Mouse (Mus musculus): ENCODE measurements around the gene Fam219a. TPM values are rescaled to one million over a fixed set of nuclear protein-coding genes. Genes with fewer than 3 reads are reported as not detected.

The Fam219a gene
- total RNA-seq, 2 experiments from 2014 or later, result 31.2 to 34.6 TPM

DNA sequence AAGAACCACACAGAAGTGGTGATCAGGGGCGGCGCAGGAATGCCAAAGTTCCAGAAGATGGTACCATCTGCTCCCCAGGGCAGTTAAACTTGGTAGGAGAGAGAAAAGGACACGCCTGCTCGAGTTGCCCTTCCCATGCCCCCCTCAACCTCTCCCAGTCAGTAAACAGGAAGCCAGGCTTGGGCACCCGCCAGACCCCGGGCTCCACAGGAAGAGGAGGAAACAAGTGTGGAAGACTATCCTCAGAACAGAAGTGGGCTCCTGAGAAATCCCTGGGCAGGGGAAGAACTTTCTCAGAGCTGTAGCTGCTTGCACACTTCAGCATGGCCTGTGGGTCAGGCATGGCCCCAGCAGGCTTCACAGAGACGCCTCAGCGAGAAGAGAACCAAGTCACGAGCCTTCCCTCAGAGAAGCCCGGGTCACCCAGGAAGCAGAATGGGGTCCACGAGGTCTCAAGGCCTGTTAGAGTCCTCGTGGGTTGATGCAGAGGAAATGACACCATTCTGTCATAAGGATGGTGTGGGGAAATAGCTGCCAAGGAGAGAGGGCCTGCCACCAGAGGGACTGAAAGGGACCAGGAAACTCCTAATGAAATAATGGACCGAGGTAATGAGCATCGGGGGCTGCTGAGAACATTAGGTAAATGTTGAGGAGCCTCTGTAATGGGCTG, 14.2 kb downstream of the Fam219a start:
- DNase-seq (ENCODE audit: low spot score in 2 of 2), result peak in 1 of 2 experiments; percentile 23

DNA sequence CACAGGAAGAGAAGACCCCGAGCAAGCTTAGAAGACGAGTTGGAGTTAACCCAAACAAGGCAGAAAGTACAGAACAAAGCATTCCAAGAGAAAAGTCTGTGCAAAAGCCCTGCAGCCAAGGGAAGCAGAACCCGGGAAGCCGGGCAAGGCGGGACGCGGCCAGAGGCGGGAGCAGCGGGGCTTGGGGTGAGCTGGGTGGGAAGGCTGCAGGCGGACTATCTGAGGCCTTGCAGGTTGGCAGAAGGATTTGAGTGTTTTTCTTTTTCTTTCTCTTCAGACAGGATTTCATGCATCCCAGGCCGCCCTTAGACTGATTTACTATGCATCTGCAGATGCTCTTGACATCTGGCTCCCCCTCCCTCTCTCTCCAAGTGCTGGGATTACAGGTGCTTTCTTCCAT, 16.2 kb downstream of the Fam219a start:
- DNase-seq (ENCODE audit: low spot score in 2 of 2), result no peak

DNA sequence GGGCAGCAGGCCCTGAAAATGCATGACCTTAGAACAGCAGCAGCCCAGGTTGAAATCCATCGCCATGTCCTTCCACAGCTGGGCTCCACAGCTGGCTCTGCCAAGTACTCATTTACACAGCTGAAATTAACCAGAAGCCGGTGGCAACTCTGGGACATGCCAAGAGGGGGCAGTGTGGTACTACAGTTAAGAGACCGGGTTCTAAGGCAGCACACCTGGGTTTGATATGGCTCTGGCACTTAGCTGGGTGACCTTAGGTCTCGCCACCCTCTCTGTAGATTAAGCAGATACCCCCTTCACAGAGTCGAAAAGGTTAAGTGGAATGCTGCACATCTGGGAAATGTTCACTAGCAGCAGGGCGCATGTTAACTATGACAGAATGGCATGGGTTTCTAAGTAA, 16.8 kb downstream of the Fam219a start:
- DNase-seq (ENCODE audit: low spot score in 2 of 2), result peak; percentile 46 to 60

DNA sequence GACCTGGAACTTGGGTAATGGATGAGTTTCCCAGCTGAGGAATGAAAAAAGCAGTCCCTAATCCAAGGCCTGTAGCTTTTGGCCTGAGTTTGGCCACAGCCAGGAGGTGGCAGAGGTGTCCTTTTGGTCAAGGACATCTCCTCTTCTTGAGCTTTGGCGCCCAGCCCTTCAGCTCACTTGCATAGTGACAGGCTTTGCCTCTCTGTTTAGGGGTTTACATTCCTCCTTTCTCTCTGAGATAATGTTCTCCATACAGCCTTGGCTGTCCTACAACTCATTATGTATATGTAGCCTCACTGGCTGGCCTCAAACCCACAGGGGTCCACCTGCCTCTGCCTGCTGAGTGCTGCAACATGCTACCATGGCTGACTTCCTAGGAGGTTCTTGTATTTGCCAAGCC, 22.3 kb downstream of the Fam219a start:
- no peak for DNase-seq (ENCODE audit: low spot score in 2 of 2)

DNA sequence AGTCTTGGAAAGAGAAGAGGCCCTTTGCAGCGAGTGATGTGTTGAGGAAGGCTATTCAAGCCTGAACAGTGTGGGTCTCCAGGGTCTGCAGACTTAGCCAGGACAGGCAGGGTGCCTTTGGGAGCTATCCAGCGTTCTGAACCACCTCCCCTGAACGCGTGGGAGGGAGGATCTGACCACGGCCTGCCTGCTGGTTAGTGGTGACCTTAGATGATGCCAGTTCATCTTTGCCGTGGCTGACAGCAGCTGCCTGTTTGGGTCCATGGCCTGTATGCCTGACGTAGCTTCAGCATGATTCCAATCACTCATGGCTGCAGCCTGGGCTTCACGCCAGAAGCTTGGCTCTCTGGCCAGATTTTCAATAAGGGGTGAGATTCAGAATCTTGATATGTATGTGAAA, 23.4 kb downstream of the Fam219a start:
- DNase-seq (ENCODE audit: low spot score in 2 of 2), result peak; percentile 9 to 35

DNA sequence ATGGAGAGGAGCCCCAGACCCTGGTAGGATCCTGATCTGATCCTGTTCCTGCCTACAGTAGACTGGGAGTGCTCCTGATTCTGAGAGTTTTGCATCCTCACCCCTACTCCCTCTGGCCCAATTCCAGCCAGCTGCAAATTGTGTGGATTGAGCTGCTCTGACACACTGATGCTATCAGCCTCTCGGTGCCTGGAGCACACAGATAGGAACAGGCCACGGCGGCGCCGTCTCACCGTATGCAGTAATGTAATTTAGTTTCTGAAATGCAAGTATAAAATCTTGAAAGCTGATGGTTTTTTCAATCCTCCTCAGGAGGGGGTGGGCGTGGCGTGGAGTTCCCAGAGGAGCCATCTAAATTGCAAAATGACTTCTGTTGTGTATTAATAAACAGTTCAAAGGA, 27.2 kb downstream of the Fam219a start:
- DNase-seq (ENCODE audit: low spot score in 2 of 2), result no peak

DNA sequence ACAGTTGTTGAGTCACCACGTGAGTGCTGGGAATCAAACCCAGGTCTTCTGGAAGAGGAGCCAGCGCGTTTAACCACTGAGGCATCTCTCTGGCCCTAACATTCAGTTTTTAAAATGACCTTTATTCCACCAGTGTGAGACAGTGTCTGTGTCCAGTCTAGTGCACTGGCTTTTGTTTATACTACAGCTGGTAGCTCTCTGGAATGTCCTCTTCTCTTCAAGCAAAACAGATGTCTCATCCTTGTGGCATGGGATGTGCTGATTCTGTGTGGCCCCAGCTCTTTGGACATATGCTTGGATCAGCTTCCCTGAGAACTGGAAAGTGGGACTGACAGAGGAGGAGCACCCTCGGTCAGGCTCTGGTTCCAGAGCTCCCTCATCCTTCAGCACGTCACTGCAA, 34.5 kb downstream of the Fam219a start:
- no peak for DNase-seq (ENCODE audit: low spot score in 2 of 2)

DNA sequence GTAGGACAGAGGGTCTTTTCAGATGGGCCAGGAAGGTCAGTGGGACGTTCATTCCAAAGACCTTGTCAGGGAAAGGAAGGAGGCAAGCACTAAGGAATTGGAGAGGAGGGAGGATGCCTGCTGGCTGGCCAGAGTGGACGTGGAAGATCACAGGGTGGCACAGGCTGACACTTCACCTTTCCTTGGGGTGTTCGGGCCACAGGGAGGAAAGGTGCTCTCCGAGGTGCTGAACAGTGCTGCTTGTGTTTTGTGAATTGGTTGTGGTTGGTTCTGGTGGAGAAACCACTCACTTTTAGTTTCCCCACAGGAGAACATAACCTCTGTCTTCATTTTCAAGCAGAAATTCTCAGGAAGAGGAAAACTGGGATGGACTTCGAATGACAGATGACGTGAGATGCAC, 36.9 kb downstream of the Fam219a start:
- DNase-seq (ENCODE audit: low spot score in 2 of 2), result no peak

DNA sequence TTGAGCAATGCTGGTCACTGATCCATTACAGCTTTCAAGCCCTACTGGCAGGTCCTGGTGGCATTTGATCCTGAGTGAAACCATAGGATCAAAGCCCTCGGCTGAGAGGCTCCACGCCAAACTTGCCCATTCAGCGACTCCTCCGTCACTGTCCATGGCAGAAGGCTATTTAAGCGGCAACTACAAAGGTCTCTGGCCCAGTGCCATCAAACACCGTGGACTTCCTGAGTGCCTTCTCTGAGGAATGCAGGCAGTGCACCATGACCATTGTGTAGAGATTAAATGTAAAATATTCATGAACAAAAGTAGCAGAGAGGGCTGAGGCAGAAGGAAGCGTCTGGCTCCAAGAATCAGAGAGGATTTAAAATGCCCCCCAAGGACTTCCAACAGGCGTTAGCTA, 41.3 kb downstream of the Fam219a start:
- no peak for DNase-seq (ENCODE audit: low spot score in 2 of 2)

DNA sequence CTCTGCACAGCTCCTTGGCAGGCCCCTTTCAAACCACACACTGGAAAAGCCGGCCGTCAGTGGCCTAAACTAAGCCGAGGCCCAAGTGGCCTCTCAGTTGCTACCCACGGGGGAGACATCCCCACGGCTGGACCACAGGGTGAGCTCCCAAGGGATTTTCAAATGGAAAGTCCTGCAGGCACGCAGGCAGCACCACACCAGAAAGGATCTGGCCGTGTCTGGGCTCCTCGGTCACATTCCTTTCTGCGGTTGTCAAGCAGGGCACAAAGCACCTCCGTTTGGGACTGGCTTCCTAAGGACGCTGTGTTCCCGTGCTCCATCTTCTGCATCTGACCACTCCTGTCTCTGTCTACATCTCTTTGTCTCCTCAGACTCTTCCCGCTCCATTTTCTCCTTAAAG, 42.3 kb downstream of the Fam219a start:
- no peak for DNase-seq (ENCODE audit: low spot score in 2 of 2)

DNA sequence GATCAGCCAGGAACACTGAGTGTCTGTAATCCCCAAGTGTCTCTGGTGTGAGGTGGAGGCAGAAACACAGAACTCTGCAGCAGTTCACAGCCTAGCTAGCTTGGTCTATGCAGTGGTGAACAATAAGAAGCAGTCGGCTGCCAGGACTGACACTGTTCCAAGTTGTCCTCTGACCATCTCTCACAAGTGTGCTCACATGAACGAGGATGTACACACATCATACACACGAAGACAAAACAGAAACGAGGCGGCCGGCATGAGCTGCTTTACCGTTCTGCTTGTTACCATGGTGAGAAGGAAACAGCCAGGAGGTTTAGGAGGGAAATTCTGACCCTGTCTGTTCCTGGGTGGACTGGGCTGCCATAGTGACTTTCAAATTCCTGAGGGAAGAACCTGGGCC, 42.8 kb downstream of the Fam219a start:
- DNase-seq (ENCODE audit: low spot score in 2 of 2), result no peak

DNA sequence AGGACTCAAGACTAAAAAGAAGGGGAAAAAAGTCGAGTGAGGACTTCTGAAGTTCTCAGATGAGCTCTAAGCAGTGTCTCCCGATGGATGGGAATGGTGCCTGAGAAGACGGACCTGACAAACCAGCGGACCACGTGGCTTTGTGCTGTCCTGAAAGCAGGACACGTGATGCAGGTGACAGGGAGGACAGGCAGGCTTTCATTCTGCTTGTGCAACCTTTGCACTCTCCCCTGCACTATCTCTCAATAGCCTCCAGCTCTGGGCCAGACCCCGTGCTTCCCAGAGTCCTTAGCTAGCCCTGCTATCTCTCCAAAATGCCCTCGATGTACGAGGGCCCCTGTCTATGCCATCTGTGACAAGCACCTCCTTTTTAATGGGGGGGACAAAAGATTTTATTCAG, 44.5 kb downstream of the Fam219a start:
- DNase-seq (ENCODE audit: low spot score in 2 of 2), result no peak

DNA sequence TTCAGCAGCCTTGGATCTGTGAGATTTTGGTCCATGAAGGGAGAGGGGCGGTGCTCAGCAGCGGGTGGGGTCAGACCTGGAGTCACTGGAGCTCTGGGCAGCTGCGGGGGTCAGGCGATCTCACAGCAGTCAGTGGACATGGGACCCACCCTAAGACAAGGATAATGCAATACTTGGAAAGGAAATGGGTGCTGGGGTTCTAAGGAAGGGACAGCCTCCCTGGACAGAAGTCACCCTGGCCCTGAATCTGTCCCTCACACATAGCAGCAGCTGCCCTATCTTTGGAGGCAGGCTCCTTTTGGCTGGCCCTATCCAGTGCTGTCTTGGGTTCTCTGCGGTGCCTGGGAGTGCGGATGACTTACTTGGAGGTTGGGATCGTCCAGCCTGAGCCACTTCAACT, 45.5 kb downstream of the Fam219a start:
- DNase-seq (ENCODE audit: low spot score in 2 of 2), result no peak

DNA sequence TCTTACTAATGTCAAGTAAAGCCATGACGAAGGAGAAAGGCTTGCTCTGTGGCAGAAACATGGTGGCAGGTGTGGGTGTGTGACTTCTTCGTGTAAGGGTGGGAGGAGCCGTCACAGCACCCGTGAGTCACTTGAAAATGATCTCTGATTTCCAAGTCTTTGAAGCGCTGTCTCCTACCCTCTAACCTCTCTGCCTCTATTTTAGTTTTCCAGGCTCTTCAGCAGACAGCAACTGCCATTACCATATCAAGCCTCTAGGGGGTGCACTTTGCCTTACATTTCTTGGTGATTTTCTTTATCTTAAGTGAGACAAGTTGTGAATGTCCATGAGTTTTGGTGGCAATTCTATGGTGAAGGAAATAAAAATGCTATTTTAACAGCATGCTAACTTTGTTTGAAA, 46.5 kb downstream of the Fam219a start:
- no peak for DNase-seq (ENCODE audit: low spot score in 2 of 2)

DNA sequence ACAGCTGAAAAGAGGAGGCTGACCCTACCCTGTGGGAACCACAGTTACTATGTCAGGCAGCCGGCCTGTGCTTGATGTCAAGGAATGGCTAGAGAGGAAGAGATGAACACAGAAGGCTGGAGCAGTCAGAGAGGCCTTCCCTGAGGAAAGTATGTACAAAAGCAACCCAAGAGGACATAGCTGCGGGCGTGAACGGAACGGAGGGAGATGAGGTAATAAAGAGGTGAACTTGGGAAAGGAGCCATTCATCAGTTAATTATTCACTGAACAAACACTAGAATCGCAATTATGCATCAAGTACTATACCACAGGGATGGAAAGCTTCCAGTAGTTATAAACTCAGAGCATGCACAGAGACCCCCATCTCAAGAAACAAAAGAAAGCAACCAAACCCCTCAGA, 47.2 kb downstream of the Fam219a start:
- no peak for DNase-seq (ENCODE audit: low spot score in 2 of 2)

DNA sequence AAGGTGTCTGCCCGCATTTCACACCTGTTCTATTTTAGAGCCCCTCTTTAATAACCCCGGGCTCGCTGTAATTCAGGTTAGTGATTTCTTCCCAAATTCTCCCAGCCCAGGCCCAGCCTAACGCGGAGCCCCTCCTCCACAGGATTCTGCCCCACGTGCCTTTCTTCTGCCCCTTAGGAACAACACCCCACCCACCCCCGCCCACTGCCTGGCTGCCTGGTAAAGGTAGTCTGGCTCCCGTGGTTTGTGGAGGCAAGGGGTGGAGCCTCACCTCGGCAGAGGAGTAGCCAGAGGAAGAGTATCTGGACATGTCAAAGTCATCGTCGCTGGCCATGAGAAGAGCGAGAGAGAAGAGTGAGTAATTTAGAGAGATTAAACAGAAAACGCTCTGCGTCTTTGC, 48.7 kb downstream of the Fam219a start:
- no peak for DNase-seq (ENCODE audit: low spot score in 2 of 2)

DNA sequence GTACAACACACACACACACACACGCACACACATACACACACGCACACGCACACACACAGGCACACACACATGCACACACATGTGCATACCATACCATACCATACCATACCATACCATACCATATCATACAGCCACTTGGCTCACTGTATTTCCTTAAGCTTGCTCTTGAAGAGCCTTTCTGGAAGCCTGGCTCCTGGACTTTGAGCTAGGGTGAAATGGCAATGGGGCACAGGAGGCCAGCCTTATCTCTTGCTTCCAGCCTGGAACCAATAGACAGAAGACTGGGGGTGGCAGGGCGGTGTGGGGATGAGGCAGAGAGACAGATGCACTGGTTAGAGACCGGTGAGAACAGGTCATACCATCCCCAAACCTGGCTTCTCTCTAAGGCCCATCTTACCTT, 50.1 kb downstream of the Fam219a start:
- DNase-seq (ENCODE audit: low spot score in 2 of 2), result no peak

DNA sequence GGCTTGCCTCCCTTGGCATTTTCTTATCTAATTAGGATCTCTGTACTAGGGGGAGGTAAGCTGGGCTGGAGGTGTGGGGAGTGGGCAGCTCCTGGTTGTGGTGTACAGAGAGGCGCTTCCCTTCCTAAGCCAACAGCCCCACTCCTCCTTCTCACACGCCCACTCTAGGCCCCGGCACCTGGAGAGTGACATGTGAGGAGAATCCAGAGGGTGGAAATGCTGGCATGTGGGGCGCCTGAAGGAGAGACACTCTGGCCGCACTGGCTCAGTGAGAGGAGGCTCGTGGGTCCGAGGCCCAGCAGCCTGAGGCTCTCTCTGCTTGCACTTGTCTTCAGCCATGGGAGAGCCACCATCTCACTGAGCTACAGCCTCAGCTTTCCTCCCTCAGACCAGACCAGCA, 51.0 kb downstream of the Fam219a start:
- no peak for DNase-seq (ENCODE audit: low spot score in 2 of 2)

DNA sequence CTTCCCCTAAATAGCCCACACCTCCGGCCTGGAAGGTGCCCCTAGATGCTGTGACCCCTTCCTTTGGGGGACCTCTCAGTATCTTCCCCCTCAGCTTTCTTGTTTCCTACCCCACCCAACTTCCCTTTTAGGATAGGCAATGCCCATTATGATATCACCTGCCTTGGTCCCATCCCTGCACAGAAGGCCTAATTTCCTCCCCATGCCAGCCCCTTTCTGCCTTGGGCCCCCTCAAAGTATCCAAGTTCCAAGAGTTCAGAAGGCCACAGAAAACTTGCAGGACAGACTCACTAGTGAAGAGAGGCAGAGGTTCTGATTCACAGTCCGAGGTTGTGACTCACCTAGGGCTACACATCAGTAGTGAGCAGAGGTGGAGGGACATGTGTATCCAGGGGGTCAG, 52.1 kb downstream of the Fam219a start, which contains the start of gene 1110017D15Rik:
TSS of gene 1110017D15Rik (minus strand) at position 101 of the 400 bp plus-strand sequence.
- no peak for DNase-seq (ENCODE audit: low spot score in 2 of 2)

DNA sequence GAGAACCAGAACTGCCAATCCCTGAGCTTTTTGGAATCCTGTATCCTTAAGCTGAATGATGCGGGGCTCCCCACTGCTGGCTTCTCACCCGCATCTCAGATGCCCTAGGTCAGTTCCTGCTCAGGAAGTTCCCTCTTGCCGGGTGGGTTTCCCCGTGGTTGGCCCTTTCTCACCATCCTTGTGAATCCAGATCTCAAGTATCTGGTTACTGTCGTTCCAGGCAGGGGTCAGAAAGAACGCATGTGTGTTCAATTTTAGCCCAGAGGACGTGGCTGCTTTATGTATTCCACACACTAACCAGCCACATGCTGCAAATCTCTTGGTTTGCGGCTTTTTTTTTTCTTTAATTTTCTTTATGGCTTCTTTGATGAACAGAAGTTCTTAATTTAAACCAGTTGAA, 55.6 kb downstream of the Fam219a start:
- no peak for DNase-seq (ENCODE audit: low spot score in 2 of 2)

DNA sequence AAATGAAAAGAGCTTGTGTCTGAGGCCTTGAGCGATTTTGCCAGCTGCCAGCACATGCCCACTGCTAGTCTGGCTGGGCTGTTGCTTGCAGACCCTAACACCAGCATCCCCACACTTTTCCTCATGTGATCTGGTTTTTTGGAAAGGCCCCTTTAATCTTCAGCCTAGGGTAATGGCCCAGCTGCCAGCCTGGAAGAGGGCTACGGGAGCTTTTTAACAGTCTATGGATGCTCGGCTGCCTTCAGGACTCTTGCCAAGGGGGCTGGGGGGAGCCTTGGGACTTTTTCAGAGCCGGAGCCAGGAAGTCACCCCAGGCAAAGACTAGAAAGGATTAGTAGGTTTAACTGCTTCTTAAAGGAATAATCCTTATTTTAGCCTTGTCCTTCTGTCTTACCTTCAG, 56.0 kb downstream of the Fam219a start:
- DNase-seq (ENCODE audit: low spot score in 2 of 2), result no peak

DNA sequence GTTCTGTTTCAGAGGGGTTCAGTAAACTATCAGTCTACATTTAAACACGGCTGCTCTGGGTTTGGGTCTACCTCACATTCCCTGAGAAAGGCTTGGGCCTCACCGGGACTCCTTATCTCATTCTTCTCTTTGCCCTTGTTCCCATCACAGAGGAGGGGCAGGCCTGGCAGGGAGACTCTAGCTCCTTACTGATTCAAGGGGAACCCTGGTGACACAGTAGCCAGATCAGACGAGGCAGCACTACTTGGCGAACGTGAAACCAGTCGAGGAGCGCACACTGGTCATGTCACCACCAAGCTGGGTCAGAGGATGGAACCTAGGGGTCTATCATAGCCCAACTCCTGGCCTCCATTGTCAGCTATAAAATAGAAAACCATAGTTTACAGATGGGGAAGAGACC, 61.3 kb downstream of the Fam219a start:
- DNase-seq (ENCODE audit: low spot score in 2 of 2), result no peak

DNA sequence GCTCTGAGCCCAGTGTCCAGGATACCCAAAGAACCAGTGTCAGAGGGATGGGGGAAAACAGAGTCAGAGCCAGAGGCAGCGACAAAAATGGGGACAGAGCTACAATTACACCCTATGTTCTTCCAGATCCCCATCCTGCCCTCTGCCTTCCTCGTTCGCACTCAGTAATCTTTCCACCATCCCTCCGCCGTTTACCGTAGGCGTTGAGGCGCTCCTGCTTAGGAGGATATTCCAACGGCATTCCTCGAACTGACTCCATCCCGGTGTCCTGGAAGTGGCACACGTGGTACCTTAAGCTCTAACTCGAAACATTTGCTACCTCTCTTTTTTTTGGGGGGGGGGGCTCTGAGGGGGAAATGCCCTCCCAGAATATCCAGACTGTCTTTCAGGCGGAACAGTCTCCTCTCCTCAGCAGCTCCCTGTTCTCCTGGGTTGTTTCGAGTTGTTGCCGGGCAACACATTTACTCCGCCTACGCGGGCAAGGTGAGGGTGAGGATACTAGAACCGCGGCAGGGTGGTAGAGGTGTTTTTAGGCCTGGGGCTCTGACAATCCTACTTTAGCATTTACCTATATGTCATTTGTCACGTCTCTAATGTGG, 61.9 kb downstream of the Fam219a start:
- DNase-seq (ENCODE audit: low spot score in 2 of 2), result no peak

Data from adrenal gland, postnatal 4 days (tissue).